In genomic region chr7:27859301-27860251, GRCm38 (mm10) we compare ENCODE assay signal across 8 mouse cellular contexts. TPM values are rescaled to one million over a fixed set of nuclear protein-coding genes. Genes with fewer than 3 reads are reported as not detected.
DNase-seq lines count a peak whose midpoint lies in the region; ATAC-seq lines count a peak whose summit lies in the region.

No protein-coding gene starts in this region.

- 0 out of 2 replicates have a peak, but pooled peaks cover 3% of the 10 kb centered on the region for H3K9me3 ChIP-seq in embryonic facial prominence, embryonic 13.5 days
- H3K9me3 ChIP-seq in hindbrain, embryonic 14.5 days (ENCODE audit: control insufficient read depth, low read length), result no peaks in the 10 kb centered on the region

- H3K27ac ChIP-seq in embryonic facial prominence, embryonic 13.5 days, result peak overlapping the region; percentile 72; the same call in 1 of the 2 replicates
- no peak overlapping the region for H3K27ac ChIP-seq in hindbrain, embryonic 14.5 days

- peak overlapping the region; percentile 64 for H3K4me3 ChIP-seq in embryonic facial prominence, embryonic 13.5 days
- peak overlapping the region; percentile 44 for H3K4me3 ChIP-seq in hindbrain, embryonic 14.5 days (replicated peaks; ENCODE audit: low read length)

- H3K4me2 ChIP-seq in embryonic facial prominence, embryonic 13.5 days, result peak overlapping the region; percentile 81
- H3K4me2 ChIP-seq in hindbrain, embryonic 14.5 days (replicated peaks), result peak overlapping the region; percentile 75

- no peak for ATAC-seq in embryonic facial prominence, embryonic 13.5 days (ENCODE audit: insufficient number of reproducible peaks, insufficient read depth, low FRiP score, low TSS enrichment, low read depth)
- no peak for ATAC-seq in hindbrain, embryonic 14.5 days (ENCODE audit: low FRiP score)

- 28% methylated on average over 10 of the region's 10 CpGs for WGBS in embryonic facial prominence, embryonic 13.5 days
- 24% methylated on average over 10 of the region's 10 CpGs for WGBS in hindbrain, embryonic 14.5 days

- peaks cover 6% of the 10 kb centered on the region for H3K4me1 ChIP-seq in embryonic facial prominence, embryonic 13.5 days
- H3K4me1 ChIP-seq in hindbrain, embryonic 14.5 days (replicated peaks; ENCODE audit: control insufficient read depth, insufficient read depth, low read length), result no peaks in the 10 kb centered on the region; the same call in 1 of the 2 replicates

- peak; percentile 16 for DNase-seq in adrenal gland, adult 2 months
- DNase-seq in adrenal gland, postnatal 25 days, result no peak
- DNase-seq in 3T3-L1 (ENCODE audit: low read depth, low spot score), result peak; percentile 40
- DNase-seq in hindbrain, embryonic 14.5 days (ENCODE audit: low spot score), result no peak
- peak; percentile 11 for DNase-seq in lung, postnatal 36 days
- no peak for DNase-seq in right cerebral cortex, postnatal 36 days (ENCODE audit: low spot score in 2 of 2)
- no peak for DNase-seq in kidney, postnatal 4 days

- H3K36me3 ChIP-seq in embryonic facial prominence, embryonic 13.5 days, result peaks cover 24% of the 10 kb centered on the region
- H3K36me3 ChIP-seq in hindbrain, embryonic 14.5 days (replicated peaks; ENCODE audit: control insufficient read depth, insufficient read depth), result peaks cover 23% of the 10 kb centered on the region

- H3K27me3 ChIP-seq in embryonic facial prominence, embryonic 13.5 days, result no peaks in the 10 kb centered on the region
- no peaks in the 10 kb centered on the region for H3K27me3 ChIP-seq in hindbrain, embryonic 14.5 days (ENCODE audit: control insufficient read depth, insufficient read depth, low read length)

- H3K9ac ChIP-seq in embryonic facial prominence, embryonic 13.5 days, result peak overlapping the region; percentile 76
- H3K9ac ChIP-seq in hindbrain, embryonic 14.5 days, result peak overlapping the region; percentile 61; the same call in 1 of the 2 replicates

RNA-seq across cellular contexts. Expression of gene Zfp607a, which starts 2.2 kb away (rescaled TPM):
- total RNA-seq in adrenal gland, adult 2 months (2021), result 1 to 10 TPM; 4.1 to 4.2 TPM
- polyA plus RNA-seq in adrenal gland, adult 2 months (2012; rRNA removed), result 0.12 and 0.22 TPM in 2 replicates
- total RNA-seq in adrenal gland, postnatal 25 days (2021), result 7.2 and 8.0 TPM in 2 replicates
- 4.2 and 5.1 TPM in 2 replicates for polyA plus RNA-seq in embryonic facial prominence, embryonic 13.5 days (2015; fragmentation: Nextera tagmentation; extraction: Ambion mirVana)
- polyA plus RNA-seq in hindbrain, embryonic 14.5 days (2014; fragmentation: Nextera tagmentation; extraction: Ambion mirVana), result 0.72 and 1.6 TPM in 2 replicates

RNA-seq across cellular contexts. Expression of gene Zfp59, which starts 21.2 kb away (rescaled TPM):
- total RNA-seq in adrenal gland, adult 2 months (2021), result 1 to 10 TPM; 3.1 to 3.8 TPM
- 0.15 and 0.22 TPM in 2 replicates for polyA plus RNA-seq in adrenal gland, adult 2 months (2012; rRNA removed)
- 4.2 TPM in 2 replicates for total RNA-seq in adrenal gland, postnatal 25 days (2021)
- polyA plus RNA-seq in embryonic facial prominence, embryonic 13.5 days (2015; fragmentation: Nextera tagmentation; extraction: Ambion mirVana), result 9.5 and 10.0 TPM in 2 replicates
- 11.4 and 14.9 TPM in 2 replicates for polyA plus RNA-seq in hindbrain, embryonic 14.5 days (2014; fragmentation: Nextera tagmentation; extraction: Ambion mirVana)

RNA-seq across cellular contexts. Expression of gene Zfp626, which starts 52.6 kb away (rescaled TPM):
- total RNA-seq in adrenal gland, adult 2 months (2021), result 1 to 10 TPM; 5.4 to 7.6 TPM
- 0.11 and 0.15 TPM in 2 replicates for polyA plus RNA-seq in adrenal gland, adult 2 months (2012; rRNA removed)
- 6.0 and 10.8 TPM in 2 replicates for total RNA-seq in adrenal gland, postnatal 25 days (2021)
- polyA plus RNA-seq in embryonic facial prominence, embryonic 13.5 days (2015; fragmentation: Nextera tagmentation; extraction: Ambion mirVana), result 2.7 and 2.9 TPM in 2 replicates
- polyA plus RNA-seq in hindbrain, embryonic 14.5 days (2014; fragmentation: Nextera tagmentation; extraction: Ambion mirVana), result 1.6 and 1.8 TPM in 2 replicates

Comparison
In these comparisons a context has a peak if more than half of its experiments do, and no peak if none do; other contexts are left out.
1. DNase-seq: peak in adrenal gland, adult 2 months (single experiment), 3T3-L1 (single experiment) and lung, postnatal 36 days (single experiment); none in adrenal gland, postnatal 25 days (single experiment), hindbrain, embryonic 14.5 days (single experiment), right cerebral cortex, postnatal 36 days (0 of 2) and kidney, postnatal 4 days (0 of 2).